Mouse (Mus musculus): Measurements from ENCODE around the gene Rhoc. TPM values are rescaled to one million over a fixed set of nuclear protein-coding genes. Genes with fewer than 3 reads are reported as not detected.

The Rhoc gene
- total and polyA plus RNA-seq, 3 experiments = 0.21 TPM; not detected in 2

DNA sequence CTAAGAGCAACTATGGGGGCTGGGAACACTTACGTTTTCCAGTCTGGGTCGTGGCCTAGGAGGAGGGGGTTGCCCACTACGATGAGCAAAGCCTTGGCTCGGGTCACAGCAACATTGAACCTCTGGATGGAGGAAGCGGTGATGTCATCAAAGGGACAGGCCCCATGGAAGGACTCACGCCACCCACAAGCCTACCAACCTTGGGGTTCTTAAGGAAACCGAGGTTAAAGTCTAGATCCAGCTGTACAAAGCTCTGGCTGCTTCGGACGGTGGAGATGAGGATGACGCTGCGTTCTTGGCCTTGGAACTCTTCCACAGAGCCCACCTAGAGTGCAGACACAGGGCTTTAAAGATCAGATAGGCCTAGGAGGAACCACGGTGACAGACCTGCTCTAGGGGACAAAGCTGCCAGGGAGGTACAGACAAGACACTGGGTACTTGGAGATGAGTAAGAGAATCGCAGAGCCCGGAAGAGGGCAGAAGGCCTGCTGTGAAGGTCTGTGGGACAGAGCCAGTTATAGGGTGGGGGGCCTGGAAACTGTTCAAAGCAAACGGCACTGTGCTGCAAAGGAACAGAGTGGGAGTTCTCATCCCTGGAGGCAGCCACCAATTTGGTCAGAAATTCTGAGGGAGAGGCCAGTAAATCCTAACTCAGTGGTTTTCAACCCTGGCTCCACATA is 7.6 kb downstream of the Rhoc start:
- no peak overlapping the region for H3K9ac ChIP-seq (ENCODE audit: control insufficient read depth, low read depth, low read length, poor library complexity, severe bottlenecking)

DNA sequence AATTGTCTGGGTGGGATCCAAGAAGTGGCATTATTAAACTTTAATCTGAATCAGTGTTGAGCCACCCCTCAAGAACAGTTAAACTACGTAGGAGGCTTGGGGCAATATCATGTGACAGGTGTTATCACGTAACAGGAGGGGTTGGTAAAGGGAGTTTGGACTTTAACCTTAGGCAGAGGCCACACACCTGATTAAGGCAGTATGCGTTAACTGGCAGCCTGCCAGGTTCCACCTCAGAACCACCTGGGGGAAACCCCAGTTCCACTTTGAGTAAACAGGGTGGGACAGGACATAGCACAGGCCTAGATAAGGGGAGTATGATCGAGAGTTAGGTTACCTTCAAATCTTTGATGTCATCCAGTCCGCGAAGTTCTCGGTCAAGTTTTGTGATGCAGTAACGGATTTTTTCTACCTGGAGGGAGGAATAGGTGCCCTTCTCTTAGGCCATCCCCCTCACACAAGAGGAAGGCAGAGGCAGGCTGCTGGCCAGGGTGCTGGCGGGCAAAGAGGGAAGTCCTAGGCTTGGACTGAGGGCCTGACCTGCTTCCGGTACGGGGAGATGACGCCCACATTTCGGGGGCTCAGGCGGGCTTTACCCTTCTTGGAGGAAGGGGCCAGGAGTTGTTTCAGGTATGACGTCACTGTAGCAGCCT is 8.4 kb downstream of the Rhoc start:
- no peak for TF ChIP-seq ZNF384 (IDR thresholded peaks at IDR 0.05; ENCODE audit: low read depth, low read length)
- TF ChIP-seq E2F4 (IDR thresholded peaks at IDR 0.05; ENCODE audit: borderline replicate concordance, low read depth, low read length) = no peak
- no peak for TF ChIP-seq BHLHE40 (IDR thresholded peaks at IDR 0.05; ENCODE audit: borderline replicate concordance, low read depth, low read length)
- no peak for TF ChIP-seq JUND (IDR thresholded peaks at IDR 0.05; ENCODE audit: low read depth, low read length)
- H3K27ac ChIP-seq (ENCODE audit: control insufficient read depth, low read depth, low read length) = no peak overlapping the region
- H3K9me3 ChIP-seq (replicated peaks; ENCODE audit: insufficient read depth, low read length) = no peaks in the 10 kb centered on the region
- H3K4me3 ChIP-seq (ENCODE audit: control insufficient read depth in 1 of 2, insufficient read depth in 1 of 2, low read depth in 2 of 2, low read length in 2 of 2) = no peak overlapping the region
- H3K9ac ChIP-seq (ENCODE audit: control insufficient read depth, low read depth, low read length, poor library complexity, severe bottlenecking) = no peak overlapping the region
- peaks cover 0 to 13% of the 10 kb centered on the region in 2 experiments; a peak in 3 of 4 replicates for H3K36me3 ChIP-seq (ENCODE audit: control insufficient read depth in 1 of 2, insufficient read depth in 2 of 2, low read length in 2 of 2)
- no peaks in the 10 kb centered on the region for H3K79me2 ChIP-seq (ENCODE audit: control insufficient read depth, insufficient read depth, low read length, poor library complexity)
- DNase-seq (ENCODE audit: low read depth, low spot score) = no peak
- H3K4me1 ChIP-seq (ENCODE audit: control insufficient read depth in 1 of 2, insufficient read depth in 2 of 2, low read length in 2 of 2) = peaks cover 4 to 11% of the 10 kb centered on the region in 2 experiments
- H3K27me3 ChIP-seq (ENCODE audit: control insufficient read depth in 1 of 2, insufficient read depth in 2 of 2, low read length in 2 of 2) = no peaks in the 10 kb centered on the region

More for the DNA sequence above, 7.6 kb downstream of the Rhoc start:
- Histone ChIP-seq H3K27me3 (ENCODE audit: control insufficient read depth in 1 of 2, insufficient read depth in 2 of 2, low read length in 2 of 2) (no peaks in the 10 kb centered on the region), H3K79me2 (ENCODE audit: control insufficient read depth, insufficient read depth, low read length, poor library complexity) (no peaks in the 10 kb centered on the region), H3K9me3 (replicated peaks; ENCODE audit: insufficient read depth, low read length) (no peaks in the 10 kb centered on the region), H3K4me3 (ENCODE audit: control insufficient read depth in 1 of 2, insufficient read depth in 1 of 2, low read depth in 2 of 2, low read length in 2 of 2) (no peak overlapping the region), H3K4me1 (ENCODE audit: control insufficient read depth in 1 of 2, insufficient read depth in 2 of 2, low read length in 2 of 2) (peaks cover 4 to 11% of the 10 kb centered on the region in 2 experiments), H3K27ac (ENCODE audit: control insufficient read depth, low read depth, low read length) (no peak overlapping the region), H3K36me3 (ENCODE audit: control insufficient read depth in 1 of 2, insufficient read depth in 2 of 2, low read length in 2 of 2) (peaks cover 0 to 13% of the 10 kb centered on the region in 2 experiments; a peak in 3 of 4 replicates)
- TF ChIP-seq POLR2A (IDR thresholded peaks at IDR 0.05; ENCODE audit: control insufficient read depth in 1 of 2, insufficient read depth in 1 of 2, low read depth in 1 of 2, low read length in 2 of 2, poor library complexity in 1 of 2) = no peak
- no peak for TF ChIP-seq NRF1 (IDR thresholded peaks at IDR 0.05; ENCODE audit: insufficient read depth, low read depth, low read length, poor library complexity, severe bottlenecking)
- TF ChIP-seq ELF1 (IDR thresholded peaks at IDR 0.05; ENCODE audit: low read depth, low read length) = no peak
- TF ChIP-seq ZNF384 (IDR thresholded peaks at IDR 0.05; ENCODE audit: low read depth, low read length) = no peak
- no peak for TF ChIP-seq HCFC1 (IDR thresholded peaks at IDR 0.05; ENCODE audit: low read depth, low read length)
- no peak for TF ChIP-seq MAZ (IDR thresholded peaks at IDR 0.05; ENCODE audit: low read depth, low read length)
- TF ChIP-seq ETS1 (IDR thresholded peaks at IDR 0.05; ENCODE audit: low read depth, low read length) = no peak
- TF ChIP-seq MEF2A (IDR thresholded peaks at IDR 0.05; ENCODE audit: extremely low read depth, insufficient replicate concordance, low read depth, low read length, poor library complexity, severe bottlenecking) = no peak
- no peak for TF ChIP-seq MXI1 (IDR thresholded peaks at IDR 0.05; ENCODE audit: low read depth, low read length)
- TF ChIP-seq ZMIZ1 (IDR thresholded peaks at IDR 0.05; ENCODE audit: low read depth, low read length) = no peak
- DNase-seq (ENCODE audit: low read depth, low spot score) = peak; percentile 22

Measured in MEL (cell line).